Mouse (Mus musculus) kidney, postnatal 0 days (tissue): ENCODE results near the gene Chst8. TPM values are rescaled to one million over a fixed set of nuclear protein-coding genes. Genes with fewer than 3 reads are reported as not detected.

Experiments
- ATAC-seq: fragments of 200-750 bp; cut with Nextera tagmentation; replicated peaks from 2 replicates; pipeline ENCODE4 v1.8.0; 2017; ENCODE audit warnings: low read depth, moderate number of reproducible peaks, moderate TSS enrichment, moderate library complexity; ENCODE audit not compliant: low FRiP score
- DNase-seq: peaks from one replicate; pipeline ENCODE4 v3.0.0-alpha.2; 2016; ENCODE audit warnings: low spot score
- H3K27ac ChIP-seq: fragments of 300-500 bp; sonication (generic); 2 replicates; pipeline ENCODE4 v1.5.1; 2014; ENCODE audit warnings: mild to moderate bottlenecking
- H3K27me3 ChIP-seq: fragments of 300-500 bp; sonication (generic); 2 replicates; pipeline ENCODE4 v1.6.1; 2014; ENCODE audit warnings: low read length, mixed read lengths; ENCODE audit not compliant: insufficient read depth
- H3K36me3 ChIP-seq: fragments of 300-500 bp; sonication (generic); 2 replicates; pipeline ENCODE4 v1.6.1; 2014; ENCODE audit warnings: low read length, mixed read lengths; ENCODE audit not compliant: insufficient read depth
- H3K4me1 ChIP-seq: fragments of 300-500 bp; sonication (generic); replicated peaks from 2 replicates; pipeline ENCODE4 v1.6.1; 2014; ENCODE audit warnings: antibody characterized with exemption, low read length, mixed read lengths; ENCODE audit not compliant: insufficient read depth
- H3K4me2 ChIP-seq: fragments of 300-500 bp; sonication (generic); 2 replicates; pipeline ENCODE4 v1.6.1; 2014; ENCODE audit warnings: mild to moderate bottlenecking, low read length, moderate library complexity, mixed read lengths
- H3K4me3 ChIP-seq: fragments of 300-500 bp; sonication (generic); replicated peaks from 2 replicates; pipeline ENCODE4 v1.5.1; 2014; ENCODE audit warnings: low read depth, low read length
- H3K9ac ChIP-seq: fragments of 300-500 bp; sonication (generic); 2 replicates; pipeline ENCODE4 v1.6.1; 2014; ENCODE audit warnings: low read depth, low read length
- H3K9me3 ChIP-seq: fragments of 300-500 bp; sonication (generic); replicated peaks from 2 replicates; pipeline ENCODE4 v1.6.1; 2016; ENCODE audit warnings: low read length, inconsistent platforms, mixed read lengths
- CTCF ChIP-seq: IDR thresholded peaks from 2 replicates; pipeline ENCODE4 v1.5.1; 2016; ENCODE audit warnings: antibody characterized with exemption, low read depth, mild to moderate bottlenecking, moderate library complexity
- WGBS: fragments of 180-500 bp; shearing (Covaris S2); extraction: QIAGEN DNeasy Blood & Tissue Kit; methylation state at CpG from one replicate; pipeline ENCODE4 v1.1.7; 2014; 5-methylcytosine and 5-hydroxymethylcytosine counted together
- polyA plus RNA-seq: library from polyadenylated mRNA; unstranded; fragments of >200 nt; fragmentation: Nextera tagmentation; extraction: Ambion mirVana; gene quantifications from 2 replicates; pipeline ENCODE4 v1.2.1, GENCODE M21; 2015

The Chst8 gene
- polyA plus RNA-seq, 1 experiment from 2014 or later = 14.1 TPM

DNA sequence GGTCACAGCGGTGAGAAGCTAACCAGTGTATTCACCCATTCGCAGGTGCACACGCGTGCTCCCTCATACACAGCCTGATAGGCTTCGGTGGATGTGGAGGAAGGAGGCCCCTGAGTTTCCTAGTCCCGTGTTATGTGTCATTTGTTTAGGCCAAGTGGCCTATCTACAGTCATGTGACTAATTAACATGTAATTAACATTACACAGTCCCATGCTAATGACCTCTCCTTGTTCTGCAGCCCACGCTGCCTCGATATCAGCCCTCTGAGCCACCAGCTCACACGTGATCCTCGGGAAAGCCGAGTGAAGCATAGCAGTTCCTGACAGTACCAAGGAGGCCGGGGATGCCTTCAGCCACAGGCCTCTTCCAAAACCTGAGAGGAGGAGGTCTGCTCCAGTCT, 36.9 kb downstream of the Chst8 start:
- no peak overlapping the region for H3K9ac ChIP-seq
- H3K27ac ChIP-seq = no peak overlapping the region
- no peak overlapping the region for H3K4me3 ChIP-seq
- DNase-seq (no peak), ATAC-seq (peak; percentile 40; the same call in 1 of the 2 replicates)
- H3K4me2 ChIP-seq = no peak overlapping the region
- 67% methylated on average over 12 of the region's 12 CpGs for WGBS
- no peaks in the 10 kb centered on the region for H3K27me3 ChIP-seq
- 0 out of 2 replicates have a peak, but pooled peaks cover 6% of the 10 kb centered on the region for H3K4me1 ChIP-seq
- no peaks in the 10 kb centered on the region for H3K36me3 ChIP-seq
- no peaks in the 10 kb centered on the region for H3K9me3 ChIP-seq
- TF ChIP-seq CTCF = no peak

DNA sequence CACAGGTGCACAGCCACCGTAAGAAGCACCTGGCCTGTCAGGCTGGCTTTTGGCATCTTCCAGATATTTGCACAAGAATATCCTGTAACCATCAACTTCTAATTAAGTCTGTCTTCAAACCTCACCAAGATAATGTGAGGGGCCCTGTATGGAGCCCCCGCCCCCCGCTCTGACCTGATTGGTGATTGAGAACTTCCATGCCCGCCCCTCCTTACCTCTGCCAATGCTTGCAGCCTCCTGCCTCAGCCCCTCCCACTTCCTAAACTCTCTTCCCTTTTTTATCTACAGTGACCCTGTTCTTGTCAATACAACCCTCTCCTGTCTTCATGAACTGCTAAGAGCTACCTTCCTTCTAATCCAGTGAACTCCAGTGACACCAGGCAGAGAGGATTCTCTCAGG, 37.6 kb downstream of the Chst8 start:
- H3K4me1 ChIP-seq = 0 out of 2 replicates have a peak, but pooled peaks cover 6% of the 10 kb centered on the region
- H3K27ac ChIP-seq = no peak overlapping the region
- H3K4me2 ChIP-seq = no peak overlapping the region
- DNase-seq (no peak), ATAC-seq (no peak)
- no peak overlapping the region for H3K9ac ChIP-seq
- TF ChIP-seq CTCF = no peak
- H3K4me3 ChIP-seq = no peak overlapping the region
- H3K27me3 ChIP-seq = no peaks in the 10 kb centered on the region
- no peaks in the 10 kb centered on the region for H3K36me3 ChIP-seq
- H3K9me3 ChIP-seq = no peaks in the 10 kb centered on the region
- 81% methylated on average over 4 of the region's 4 CpGs for WGBS

DNA sequence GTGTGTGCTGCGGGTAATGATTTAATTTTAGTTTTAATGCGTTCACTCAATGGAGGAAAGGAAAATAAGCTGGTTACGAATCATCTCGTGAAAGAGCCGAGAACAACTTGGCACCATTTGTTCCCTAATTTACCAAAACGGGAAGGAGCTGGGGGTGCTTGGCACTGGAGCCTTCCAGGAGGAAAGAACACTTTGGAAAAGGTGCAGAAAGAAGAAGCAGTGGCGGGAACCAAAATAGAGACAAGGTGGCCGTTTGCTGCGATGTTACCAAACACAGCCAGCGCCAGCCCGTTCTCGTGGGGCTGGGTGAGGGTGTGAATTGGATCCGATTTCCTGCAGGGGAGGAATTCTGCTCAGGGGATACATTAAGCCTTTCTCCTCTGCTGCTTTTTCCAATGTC, 38.5 kb downstream of the Chst8 start:
- Histone ChIP-seq H3K4me2 (peak overlapping the region; percentile 32; the same call in 1 of the 2 replicates), H3K9me3 (no peaks in the 10 kb centered on the region)

DNA sequence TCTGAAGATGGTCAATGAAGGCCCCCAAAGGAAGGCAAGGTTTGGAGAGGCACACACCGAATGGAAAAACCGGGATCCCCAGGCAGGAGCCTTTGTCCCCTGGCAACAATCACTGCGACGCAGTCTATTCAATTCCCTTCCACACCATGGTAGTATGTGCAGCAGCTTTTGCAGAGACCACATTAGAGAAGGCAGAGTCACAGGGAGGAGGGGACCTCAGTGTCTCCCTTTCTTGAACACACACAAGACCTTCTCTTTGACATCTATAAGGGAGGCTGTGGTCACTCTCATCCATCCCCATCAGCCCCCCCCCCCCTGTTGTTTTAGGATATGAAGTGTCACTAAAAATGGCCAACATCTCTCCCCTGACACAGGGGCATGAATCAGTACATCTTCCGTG, 39.2 kb downstream of the Chst8 start:
- H3K9ac ChIP-seq = no peak overlapping the region
- WGBS = 79% methylated on average over 5 of the region's 5 CpGs
- H3K4me2 ChIP-seq = no peak overlapping the region
- 0 out of 2 replicates have a peak, but pooled peaks cover 6% of the 10 kb centered on the region for H3K4me1 ChIP-seq
- H3K36me3 ChIP-seq = no peaks in the 10 kb centered on the region
- ATAC-seq (no peak), DNase-seq (no peak)
- H3K4me3 ChIP-seq = no peak overlapping the region
- no peaks in the 10 kb centered on the region for H3K27me3 ChIP-seq
- no peak overlapping the region for H3K27ac ChIP-seq
- no peak for TF ChIP-seq CTCF
- H3K9me3 ChIP-seq = no peaks in the 10 kb centered on the region

More for the DNA sequence above, 38.5 kb downstream of the Chst8 start:
- Histone ChIP-seq H3K27ac (no peak overlapping the region), H3K4me3 (no peak overlapping the region), H3K27me3 (no peaks in the 10 kb centered on the region), H3K36me3 (no peaks in the 10 kb centered on the region), H3K9ac (no peak overlapping the region), H3K4me1 (0 out of 2 replicates have a peak, but pooled peaks cover 6% of the 10 kb centered on the region)
- WGBS = 12% methylated on average over 13 of the region's 13 CpGs
- DNase-seq (no peak), ATAC-seq (no peak)
- no peak for TF ChIP-seq CTCF

DNA sequence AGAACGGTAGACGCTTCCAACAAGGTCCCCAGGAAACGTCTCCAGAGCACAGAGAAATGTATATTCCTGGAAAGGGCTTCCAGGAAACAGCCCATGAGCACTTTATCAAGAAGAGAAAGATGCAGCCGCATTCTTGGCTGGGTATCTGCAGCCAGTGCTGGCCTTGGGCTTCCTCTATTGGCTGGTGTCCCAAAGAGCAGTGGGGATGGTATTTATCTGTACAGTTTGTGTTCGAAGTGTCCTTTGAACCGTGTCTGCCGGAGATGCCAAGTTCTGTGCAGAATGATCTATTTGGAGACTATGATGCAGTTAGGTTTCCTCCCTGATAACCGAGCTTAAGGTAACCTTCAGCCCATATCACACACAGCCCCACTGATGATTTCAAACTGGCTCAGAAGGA, 43.0 kb downstream of the Chst8 start:
- H3K27me3 ChIP-seq = no peaks in the 10 kb centered on the region
- no peaks in the 10 kb centered on the region for H3K36me3 ChIP-seq
- no peak overlapping the region for H3K4me3 ChIP-seq
- no peak for DNase-seq
- ATAC-seq = no peak
- no peak overlapping the region for H3K27ac ChIP-seq
- TF ChIP-seq CTCF = no peak
- no peaks in the 10 kb centered on the region for H3K4me1 ChIP-seq
- no peaks in the 10 kb centered on the region for H3K9me3 ChIP-seq
- WGBS = 59% methylated on average over 8 of the region's 8 CpGs
- H3K9ac ChIP-seq = no peak overlapping the region
- no peak overlapping the region for H3K4me2 ChIP-seq

DNA sequence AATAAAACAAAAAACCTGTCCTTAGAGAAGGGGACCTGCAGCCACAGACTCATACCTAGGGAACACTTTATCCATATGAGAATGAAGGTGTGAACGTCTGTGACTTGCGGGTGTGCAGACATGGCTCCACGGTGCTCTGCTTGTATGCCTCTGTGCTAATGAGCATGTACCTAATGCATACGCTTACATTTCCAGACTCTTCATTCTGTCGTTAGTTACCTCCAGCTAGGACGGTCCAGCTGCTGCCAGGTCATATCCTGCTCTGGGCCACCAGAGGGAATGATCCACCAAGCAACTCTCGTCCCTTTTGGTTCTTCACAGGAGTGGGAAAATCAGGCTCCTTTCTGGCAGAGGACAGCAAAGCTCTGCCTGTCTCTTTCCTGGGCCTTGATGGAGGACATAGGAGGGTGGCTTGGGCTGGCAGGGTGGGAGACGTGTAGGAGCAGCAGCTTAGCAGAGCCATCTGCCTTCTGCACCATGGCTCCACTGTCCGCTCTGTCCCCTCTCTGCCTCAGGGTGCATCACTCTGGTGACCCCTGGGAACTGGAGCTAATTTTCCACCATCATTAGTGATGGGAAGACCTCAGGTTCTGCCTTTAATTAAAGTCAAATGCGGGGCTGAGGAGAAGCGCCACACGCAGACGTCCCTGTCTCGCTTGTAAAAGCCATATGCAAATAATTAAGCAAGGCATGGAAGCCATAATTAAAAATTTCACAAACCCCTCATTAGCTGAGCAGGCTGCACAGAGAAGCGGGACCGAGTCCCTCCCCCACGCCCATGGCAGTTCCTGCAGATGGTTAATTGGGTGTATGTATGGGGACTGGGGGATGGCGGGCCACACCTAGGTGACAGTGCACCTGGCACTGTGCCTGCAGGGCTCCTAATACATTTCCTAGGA, 48.0 kb downstream of the Chst8 start:
- Histone ChIP-seq H3K9me3 (no peaks in the 10 kb centered on the region), H3K9ac (no peak overlapping the region), H3K4me2 (no peak overlapping the region), H3K27me3 (no peaks in the 10 kb centered on the region), H3K4me1 (no peaks in the 10 kb centered on the region), H3K4me3 (no peak overlapping the region), H3K27ac (no peak overlapping the region), H3K36me3 (no peaks in the 10 kb centered on the region)
- 63% methylated on average over 18 of the region's 18 CpGs for WGBS
- DNase-seq (no peak), ATAC-seq (no peak)
- peak; percentile 42; the same call in 1 of the 2 replicates for TF ChIP-seq CTCF
